Mouse (Mus musculus): ENCODE measurements around the gene Cox10.

DNA sequence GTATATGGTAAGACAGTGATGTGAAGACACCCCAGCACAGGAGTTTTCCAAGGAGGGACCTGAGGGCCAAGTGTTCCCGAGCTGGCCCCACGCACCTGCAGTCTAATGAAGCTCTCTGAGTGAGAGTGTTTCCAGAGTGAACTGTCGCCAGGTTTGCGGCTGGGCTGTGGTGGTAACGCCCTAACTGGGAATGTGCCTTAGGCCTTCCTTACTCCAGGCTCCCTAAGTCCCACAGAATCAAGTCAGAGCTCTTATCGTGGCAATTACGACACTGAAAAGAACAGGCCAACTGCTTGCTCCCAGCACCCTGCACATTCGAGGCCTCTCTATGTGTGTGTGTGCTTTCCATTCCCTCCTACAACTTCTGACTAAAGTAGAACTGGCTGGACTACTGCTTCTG lies 51.8 kb downstream of the Cox10 start:
- TF ChIP-seq CTCF (IDR thresholded peaks at IDR 0.05; ENCODE audit: extremely low read depth, insufficient read depth, low read length) = no peak
- TF ChIP-seq POLR2A (IDR thresholded peaks at IDR 0.05; ENCODE audit: extremely low read depth, insufficient read depth, low read length) = no peak

All from cortical plate, adult 2 months (tissue).